Mouse (Mus musculus) c-Kit-positive CD71-positive TER-119-positive erythroid progenitor cells, embryonic 14.5 days (primary cell): ENCODE results near the gene Ldhc.
"Not testable (repeated sequence)": the region's sequence is repeated elsewhere in the genome, so short reads cannot be mapped to it uniquely, and the experiment has no call there.

Experiments used
- DNase-seq: peaks from one replicate; pipeline ENCODE4 v3.0.0-alpha.2; 2013; ENCODE audit warnings: low spot score

The Ldhc gene

DNA sequence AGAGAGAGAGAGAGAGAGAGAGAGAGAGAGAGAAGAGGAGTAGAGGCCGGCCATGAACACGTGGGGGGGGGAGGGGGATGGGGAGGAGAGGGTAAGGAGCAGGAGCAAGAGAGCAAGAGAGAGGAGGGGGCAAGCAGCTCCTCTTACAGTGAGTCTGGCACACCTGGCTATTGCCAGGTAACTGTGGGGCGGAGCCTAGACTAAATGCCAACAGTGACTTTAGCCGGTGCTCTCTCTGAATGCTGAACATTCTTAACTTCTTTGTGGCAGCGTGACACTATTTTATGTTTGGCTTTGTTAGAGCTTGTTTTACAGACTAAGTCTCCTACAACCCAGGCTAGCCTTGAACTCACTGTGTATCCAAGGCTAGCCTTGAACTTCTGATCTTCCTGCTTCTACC lies 18.7 kb upstream of the Ldhc start:
- no peak for DNase-seq

DNA sequence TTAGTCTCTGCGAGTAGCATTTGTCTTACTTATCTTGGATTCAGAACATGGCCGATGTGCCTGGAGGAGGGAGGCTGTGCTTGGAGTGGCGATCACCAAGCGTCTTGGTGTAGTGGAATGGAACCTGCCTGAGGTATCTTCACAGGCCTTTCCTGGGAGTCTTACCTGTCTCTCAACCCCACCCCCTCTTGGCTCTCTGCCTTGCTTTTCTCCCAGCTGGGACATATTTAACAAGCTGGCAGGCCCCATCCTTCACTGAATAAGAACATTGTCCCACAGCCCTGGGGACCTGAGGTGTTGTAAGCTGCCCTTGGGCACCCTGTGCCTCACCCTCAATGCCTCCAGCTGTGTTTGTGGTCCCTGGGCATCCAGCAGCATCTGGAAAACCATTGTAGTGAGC lies 17.4 kb upstream of the Ldhc start:
- DNase-seq = no peak

DNA sequence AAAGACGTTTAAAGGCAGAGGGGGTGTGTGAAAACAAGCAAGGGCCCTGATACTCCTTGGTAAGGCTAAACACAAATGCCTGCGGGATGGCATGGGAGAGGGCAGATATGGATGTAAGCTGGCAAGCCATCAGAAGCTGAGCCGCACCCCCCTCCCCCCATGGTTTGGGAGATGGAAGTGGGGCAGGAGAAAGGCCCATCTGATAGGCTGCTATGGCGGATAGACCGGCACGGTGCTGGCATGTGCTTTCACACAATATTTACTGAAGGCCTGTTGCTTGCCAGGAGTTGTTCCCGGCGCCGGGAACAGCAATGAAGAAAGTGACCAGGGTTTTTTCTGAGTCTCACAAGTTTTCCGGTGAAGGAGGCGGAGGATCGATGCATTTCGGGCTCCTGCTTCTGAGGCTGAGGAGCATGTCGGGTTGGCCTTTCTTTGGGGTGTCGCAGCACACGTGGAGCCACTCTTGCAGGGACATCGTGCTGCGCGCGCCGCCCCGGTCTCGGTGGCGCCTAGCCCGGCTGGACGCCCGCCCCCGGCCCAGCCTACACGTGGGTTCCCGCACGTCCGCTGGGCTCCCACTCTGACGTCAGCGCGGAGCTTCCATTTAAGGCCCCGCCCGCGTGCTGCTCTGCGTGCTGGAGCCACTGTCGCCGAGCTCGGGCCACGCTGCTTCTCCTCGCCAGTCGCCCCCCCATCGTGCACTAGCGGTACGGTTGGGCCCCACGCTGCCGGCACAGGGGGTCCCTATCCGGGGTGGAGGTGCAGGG lies 15.6 kb upstream of the Ldhc start:
- DNase-seq = peak; percentile 68

DNA sequence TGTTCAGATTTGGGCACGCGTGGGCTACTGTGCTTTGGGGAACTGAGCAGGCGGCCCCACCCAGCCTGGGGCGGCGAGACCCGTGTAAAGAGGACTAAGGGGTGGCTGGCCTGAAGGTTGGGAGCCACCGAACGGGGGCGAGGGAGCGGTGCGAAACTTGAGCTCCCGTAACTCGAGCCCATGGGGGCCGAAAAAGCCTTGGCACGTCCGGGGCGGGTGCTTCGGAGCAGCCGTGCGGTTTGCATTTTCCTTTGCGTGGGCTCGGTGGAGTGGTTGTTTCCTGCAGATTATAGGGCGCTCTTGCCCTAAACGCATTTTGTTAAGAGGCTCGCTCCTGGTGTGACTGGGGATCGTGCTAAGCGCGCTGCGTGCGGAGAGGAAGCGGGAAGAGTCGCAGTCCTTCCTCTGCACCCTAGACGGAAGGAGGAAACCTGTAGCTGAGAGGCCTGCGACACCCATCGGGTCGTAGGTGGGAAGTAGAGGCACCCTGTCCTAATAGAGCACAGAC lies 15.0 kb upstream of the Ldhc start:
- DNase-seq = peak; percentile 34

DNA sequence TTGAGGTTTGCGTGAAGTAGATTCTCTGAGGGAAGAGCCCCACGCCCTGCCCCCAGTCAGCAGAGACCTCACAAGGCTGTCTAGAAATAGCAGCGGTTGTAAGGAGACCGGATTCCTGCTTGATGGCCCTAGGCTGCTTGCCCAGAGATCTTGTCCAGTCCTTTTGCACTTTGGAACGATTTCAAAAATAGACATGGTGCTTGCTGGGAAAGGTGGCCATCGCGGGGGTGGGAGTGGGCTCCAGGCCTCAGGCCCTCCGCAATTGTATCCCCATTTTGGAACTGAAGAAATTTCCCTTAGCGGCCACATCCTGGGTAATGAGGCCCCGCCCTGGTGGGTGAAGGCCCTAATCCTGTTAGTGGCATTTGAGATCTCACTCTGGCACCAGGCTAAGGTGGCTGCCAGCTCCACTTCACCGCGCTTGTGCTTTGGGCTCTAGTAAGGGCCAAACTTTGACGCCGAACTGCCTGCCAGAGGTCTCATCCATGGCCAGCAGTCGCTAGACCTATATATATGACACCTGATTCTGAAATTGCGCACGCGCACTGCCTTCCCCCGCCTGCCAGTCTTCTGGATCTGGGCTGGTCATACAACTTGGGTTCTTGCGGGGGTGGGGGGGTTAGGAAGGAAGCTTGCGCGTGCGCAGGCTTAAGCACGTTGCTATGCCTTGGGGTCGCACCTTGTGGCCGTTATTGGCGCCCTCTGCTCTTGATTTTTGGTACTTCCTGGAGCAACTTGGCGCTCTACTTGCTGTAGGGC lies 14.3 kb upstream of the Ldhc start:
- peak; percentile 71 for DNase-seq

DNA sequence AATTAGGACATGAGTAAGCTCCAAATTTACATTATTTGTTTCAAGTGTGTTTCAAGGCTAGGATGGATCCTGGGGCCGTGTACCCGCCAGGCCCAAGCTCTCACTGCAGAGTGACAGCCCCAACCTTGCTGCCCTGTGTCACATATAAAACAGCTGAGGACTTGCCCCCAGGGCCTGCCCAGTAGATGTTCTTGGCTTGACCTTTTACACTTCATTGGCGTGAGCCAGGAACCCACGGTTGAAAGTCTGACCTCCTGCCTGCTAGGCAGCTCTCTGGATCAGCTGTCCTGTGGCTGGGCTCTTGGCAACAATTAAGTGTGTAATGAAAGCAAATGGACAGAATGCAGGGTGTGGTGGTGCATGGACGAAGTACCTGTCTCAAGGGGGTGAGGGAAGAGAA lies 11.7 kb upstream of the Ldhc start:
- DNase-seq = no peak

DNA sequence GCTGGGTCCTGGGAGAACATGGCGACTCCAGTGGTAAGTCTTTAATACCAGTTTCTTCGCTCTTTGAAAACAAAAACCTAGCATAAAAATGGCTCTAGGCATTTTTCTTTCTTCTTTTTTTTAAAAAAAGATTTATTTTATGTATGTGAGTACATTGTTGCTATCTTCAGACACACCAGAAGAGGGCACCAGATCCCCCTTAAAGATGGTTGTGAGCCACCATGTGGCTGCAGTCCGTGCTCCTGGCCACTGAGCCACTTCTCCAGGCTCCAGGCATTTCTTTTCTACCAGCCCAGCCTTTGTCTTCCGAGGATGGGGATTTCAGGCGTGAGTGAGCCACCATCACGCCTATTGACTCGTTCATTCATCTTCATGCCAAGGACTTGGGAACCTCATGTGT lies 10.0 kb upstream of the Ldhc start:
- DNase-seq = no peak

DNA sequence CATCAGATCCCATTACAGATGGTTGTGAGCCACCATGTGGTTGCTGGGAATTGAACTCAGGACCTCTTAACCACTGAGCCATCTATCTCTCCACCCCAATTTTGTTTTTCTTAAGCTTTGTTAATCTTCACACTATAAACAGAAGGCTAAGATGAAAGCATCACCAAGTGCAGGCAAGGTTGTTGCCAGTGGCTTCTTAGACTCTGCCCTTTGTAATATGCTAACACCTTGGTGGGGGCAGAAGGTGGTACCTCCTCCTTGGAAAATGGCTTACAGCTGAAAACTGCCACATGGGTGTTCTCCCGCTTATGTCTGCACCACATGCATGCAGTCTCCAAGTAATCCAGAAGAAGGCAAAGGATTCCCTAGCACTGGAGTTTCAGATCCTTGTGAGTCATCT lies 8.3 kb upstream of the Ldhc start:
- no peak for DNase-seq

DNA sequence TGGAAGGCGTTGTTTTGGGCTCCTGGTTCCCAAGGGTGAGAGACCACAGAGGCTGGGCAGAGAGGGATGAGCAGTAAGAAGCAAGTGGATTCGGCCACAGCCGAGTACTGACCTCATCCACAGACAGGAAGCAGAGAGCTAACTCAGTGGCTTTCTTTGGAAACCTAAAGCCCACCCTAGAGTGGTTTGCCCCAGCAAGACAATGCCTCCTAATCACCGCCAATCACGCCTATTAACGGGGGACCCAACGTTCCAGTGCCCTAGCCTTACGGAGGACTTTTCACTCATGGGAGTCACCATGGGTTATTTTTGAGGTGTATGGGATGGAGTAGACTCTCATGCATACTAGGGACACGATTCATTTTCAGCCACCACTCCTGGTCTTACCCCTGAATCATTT lies 7.6 kb upstream of the Ldhc start:
- no peak for DNase-seq

DNA sequence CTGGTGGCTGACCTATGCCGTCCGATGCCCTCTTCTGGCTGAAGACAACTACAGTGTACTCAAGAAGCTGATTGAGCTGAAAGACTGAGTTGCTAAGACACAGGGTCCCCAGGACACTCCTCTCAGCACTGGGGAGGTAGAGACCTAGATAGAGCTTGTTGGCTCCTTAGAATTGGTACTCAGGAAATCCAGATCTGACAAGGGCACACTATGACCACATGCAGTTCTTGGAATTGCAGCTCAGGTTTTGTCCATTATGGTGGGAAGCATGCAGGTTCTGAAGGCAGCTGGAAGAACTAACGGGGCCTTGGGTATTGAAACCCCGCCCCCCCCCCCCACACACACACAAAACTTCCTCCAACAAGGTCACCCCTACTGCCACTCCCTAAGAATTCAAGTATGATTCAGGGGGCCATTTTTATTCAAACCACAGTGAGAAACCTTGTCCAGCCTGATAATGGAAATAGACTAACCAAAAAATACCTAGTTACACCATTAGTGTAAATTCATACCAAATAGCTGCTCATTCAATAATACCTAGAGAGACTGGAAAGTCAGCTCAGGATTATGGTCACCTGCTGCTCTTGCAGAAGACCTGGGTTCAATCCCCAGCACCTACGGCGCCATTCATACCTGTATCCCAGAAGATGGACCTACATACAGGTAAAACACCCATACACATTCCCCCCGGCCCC lies 5.0 kb upstream of the Ldhc start:
- no peak for DNase-seq

DNA sequence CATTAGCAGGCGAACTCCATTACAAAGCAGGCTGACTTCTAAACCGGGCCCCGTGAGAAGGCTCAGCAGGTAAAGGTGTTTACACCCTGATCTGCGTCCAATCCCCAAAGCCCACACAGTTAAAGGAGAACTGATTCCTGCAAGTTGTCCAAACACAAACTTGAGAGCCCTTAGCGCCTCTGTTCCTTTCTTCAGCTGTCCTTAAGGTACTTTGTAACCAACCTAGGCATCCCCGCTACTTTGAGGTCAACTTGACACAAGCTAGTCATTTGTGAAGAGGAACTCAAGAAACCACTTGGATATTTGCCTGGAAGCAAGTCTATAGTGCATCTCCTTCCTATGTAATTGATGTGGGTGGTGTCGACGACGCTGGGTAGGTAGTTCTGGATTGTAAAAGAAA lies 3.6 kb upstream of the Ldhc start:
- no peak for DNase-seq

DNA sequence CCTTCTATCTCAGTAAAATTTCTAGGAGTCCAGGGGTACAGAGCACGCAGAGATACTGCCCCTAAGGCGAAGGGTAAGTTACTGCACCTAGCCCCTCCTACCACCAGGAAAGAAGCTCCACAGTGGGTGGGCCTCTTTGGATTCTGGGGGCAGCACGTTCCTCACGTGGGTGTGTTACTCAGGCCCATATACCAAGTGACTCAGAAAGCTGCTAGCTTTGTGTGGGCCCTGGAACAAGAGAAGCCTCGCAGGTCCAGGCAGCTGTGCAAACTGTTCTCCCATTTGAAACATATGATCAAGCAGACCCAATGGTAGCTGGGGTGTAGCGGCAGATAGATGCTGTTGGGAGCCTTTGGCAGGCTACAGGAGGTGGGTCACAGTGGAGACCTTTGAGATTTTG lies 2.0 kb upstream of the Ldhc start:
- DNase-seq = no peak

DNA sequence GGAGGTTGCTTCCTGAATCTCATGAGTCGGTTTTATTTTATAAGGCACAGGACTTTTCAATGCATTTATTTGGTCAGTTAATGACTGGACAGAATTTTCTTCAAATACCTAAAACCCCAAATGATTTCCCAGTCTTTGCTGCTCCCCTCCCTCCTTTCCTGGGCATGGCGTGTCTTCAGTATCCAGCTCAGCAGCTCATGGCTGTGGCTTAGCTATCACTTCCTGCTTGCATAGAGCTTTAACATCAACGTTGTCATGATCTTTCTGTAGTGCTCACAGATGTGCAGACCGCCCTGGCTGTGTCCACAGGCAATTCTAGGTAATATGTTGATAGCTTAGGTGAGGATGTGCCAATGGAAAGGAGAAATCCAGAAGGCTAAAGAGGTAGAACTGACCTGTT lies 11.0 kb downstream of the Ldhc start:
- DNase-seq = no peak

DNA sequence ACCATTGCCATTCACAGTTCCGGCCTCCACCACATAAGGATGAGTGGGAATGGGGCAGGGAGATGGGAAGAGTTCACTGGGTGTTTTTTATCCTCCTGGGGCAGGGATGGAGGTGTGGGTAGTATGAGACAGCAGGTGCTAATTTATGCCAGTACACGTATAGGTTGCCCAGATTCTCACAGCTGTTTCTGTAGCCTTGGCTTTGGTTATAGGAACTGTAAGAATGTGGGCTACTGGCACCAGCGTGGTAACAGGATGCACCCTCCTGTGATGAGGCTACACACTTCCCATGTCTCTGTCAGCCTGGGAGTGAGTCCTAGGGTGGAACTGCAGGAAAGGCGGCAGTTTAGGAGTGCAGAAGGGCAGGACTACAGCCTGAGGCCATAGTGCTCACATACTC lies 15.8 kb downstream of the Ldhc start:
- DNase-seq = no peak

DNA sequence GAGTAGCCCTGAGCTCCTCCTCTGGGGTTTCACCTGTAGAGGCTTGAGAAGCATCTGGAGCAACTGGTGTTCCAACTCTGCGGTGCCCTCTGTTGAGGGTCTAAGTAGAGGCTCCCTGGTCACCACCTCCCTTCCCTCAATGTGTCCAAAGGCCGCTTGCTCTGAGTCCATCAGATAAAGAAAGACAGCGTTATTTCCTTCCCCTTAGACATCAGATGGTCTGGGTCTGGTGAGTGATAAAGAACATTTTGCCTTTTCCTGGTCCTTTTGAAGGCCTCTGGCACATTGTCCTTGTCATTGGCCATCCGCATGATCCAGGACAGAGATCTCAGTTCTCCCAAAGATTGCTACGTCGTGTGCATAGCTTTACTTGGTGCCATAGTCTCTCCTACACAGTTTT lies 16.3 kb downstream of the Ldhc start:
- no peak for DNase-seq

DNA sequence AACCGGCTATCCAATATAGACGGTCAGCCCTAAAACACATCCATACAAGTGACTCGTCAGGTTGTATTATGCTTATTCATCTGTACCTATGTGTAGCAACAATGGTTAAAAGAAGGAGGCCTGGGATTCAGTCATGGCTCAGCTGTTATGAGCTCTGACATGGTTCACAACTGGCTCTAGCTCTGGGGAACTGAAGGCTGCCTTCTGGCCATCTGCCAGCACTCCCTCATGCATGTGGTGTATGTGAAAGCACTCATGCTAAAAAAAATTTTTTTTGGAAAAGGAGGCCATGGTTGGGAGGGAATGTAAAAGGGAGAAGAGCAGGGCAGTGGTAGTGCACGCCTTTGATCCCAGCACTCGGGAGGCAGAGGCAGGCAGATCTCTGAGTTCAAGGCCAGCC lies 18.8 kb downstream of the Ldhc start:
- DNase-seq = no peak

DNA sequence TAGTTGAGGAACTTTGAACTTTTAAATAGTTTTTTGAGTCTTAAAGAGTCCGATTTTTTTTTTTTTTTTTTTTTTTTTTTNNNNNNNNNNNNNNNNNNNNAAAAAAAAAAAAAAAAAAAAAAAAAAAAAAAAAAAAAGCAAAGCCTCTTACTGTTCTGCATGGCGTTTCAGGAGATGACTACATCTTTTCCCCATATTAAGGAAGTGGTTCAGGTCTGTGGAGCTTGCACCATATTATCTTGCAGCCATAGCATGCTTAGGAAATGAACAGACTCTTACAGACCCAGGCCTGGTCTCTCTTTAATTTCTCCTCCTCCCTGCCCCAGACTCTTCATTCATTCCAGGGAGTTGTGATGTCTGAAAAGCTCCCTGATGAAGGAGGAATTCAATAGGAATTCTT lies 20.0 kb downstream of the Ldhc start:
- DNase-seq = no peak

DNA sequence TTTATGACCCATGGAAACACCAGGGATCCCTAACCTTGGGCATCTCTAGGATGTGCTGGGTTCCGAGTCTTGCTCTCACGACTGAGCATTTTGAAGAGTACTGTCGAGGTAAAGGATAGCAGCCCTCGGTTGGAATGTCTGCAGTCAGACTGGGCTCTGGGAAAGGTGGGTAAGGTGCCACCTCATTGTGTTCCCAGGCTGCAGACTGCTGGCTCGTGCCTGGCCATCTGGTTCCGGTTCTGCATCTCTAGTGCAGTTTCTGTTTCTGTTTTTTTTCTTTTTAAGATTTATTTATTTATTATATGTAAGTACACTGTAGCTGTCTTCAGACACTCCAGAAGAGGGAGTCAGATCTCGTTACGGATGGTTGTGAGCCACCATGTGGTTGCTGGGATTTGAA lies 20.9 kb downstream of the Ldhc start:
- not testable (repeated sequence) for DNase-seq

DNA sequence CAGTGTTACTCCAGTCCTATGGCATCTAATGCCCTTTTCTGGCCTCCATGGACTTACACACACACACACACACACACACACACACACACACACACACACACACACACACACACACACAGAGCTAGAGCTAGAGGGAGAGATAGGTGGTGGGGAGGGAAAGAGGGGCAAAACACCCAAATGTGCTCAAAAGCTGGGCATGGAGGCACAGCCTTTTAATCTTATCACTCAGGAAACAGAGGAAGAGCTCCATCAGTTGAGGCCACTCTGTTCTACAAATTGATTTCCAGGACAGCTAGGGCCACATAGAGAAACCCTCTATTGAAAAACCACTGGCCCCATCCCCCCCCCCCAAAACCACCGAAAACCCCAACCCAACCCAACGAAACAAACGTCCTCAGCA lies 22.3 kb downstream of the Ldhc start:
- DNase-seq = no peak

DNA sequence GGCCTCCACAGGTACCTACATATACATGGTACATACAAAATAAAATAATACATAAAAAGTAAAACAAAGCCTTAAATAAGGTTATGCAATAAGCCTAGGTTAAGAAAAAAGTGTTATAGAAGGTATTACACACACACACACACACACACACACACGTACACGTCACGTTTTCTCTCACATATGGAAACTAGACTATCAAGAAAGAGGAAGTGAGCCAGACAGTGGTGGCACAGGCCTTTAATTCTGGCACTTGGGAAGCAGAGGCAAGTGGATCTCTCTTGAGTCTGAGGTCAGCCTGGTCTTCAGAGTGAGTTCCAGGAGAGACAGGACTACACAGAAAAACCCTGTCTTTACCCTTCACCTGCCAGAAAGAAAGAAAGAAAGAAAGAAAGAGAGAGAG lies 34.5 kb downstream of the Ldhc start:
- DNase-seq = no peak

DNA sequence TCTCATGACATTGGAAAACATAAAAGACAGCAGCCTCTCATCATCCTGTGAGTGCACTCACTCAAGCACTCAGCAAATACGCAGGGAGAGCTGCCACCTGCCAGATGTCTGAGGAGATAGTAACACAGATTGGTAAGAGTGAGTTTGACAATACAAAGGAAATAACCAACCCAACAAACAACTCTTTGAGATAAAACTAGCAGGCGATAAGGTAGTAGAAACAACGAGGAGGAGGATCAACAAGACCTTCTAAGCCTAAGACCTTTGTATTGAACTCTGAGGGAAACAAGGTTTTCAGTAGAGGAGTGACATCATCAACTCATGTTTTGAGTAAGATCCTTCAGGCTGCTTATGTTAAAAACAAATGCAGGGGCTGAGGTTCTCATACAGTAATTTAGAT lies 38.3 kb downstream of the Ldhc start:
- DNase-seq = no peak

DNA sequence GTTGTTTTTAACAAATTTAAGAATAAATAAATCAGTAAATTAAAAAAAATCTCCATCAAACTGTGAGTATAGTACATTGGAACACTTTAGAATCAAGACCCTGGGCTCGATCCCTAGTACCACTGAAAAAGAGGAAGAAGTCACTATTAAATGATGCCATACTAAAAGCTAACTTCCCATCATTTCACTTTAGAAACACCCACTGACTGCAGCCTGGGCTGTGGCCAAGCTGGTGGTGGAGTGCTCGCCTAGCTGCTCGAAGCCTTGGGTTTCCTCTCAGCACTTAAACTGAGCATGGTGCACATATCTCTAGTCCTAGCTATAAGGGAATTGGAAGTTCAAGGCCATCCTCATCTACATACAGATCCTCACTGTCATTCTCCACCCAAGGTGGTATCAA lies 50.2 kb downstream of the Ldhc start:
- DNase-seq = no peak

DNA sequence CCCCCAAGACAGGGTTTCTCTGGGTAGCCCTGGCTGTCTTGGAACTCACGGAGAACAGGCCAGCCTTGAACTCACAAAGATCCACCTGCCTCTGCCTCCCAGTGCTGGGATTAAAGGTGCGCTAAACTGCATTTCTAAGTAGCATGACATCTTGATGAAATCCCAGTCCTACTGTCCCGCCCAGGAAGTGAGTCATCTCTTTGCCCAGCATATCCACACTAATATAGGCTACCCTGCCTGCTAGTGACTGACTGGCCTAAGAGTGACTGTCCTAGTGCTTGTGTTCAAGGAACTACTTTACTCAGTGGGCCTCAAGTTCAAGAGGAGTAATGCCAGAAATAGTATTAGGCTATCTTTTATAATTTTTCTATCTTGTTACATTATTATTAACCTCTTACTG lies 55.4 kb downstream of the Ldhc start:
- DNase-seq = no peak
